Mouse (Mus musculus): Measurements from ENCODE around the gene Sebox. TPM values are rescaled to one million over a fixed set of nuclear protein-coding genes. Genes with fewer than 3 reads are reported as not detected.

Sebox gene
- polyA plus RNA-seq, 1 experiment from 2014 or later, result 0.13 TPM

DNA sequence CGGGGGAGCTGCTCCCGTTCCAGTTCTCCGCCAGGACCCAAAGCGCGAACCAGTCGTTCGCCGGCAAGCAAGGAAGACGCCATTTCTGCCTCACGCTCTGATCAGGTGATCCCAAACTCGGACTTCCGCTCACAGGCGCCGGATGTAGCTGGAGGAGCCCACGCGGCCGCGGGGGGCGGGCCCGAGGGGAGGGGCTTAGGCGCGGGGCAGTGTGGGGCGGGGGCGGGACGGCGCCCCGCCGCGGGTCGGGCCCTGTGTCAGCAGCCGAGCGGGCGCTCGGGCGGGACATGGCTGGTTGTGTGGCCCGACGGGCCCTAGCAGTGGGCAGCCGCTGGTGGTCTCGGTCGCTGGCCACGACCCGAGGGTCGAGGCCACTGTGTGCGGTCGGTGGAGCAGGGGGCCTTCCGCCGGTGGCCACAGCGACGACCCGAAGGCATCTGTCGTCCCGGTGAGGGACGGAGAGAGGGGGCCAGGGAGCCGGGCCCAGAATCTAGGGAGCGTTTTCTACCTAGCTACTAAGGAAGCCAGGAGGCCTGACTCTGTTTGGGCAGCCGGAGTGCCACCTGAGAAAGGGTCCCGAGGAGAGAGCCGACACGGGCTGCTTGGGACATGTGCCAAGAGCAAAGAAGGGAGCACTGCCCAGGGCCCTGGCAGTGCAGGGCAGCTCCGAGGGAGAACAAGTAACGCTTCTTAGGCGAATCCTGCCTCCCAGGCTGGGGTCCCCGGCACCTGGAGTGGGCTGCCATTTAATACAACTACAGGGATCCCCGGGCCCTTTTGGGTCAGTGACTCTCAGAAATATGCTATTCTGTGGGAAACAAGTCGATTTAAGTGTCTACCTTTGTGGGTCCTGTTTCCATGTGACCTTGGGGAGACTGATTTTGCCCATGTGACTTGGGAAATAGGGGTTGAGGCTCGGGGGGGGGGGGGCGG lies 9.0 kb downstream of the Sebox start, which contains the start of the genes Tmem199 and Poldip2:
TSS of gene Tmem199 (minus strand) at position 148 of the 933 bp plus-strand sequence.
TSS of gene Poldip2 (plus strand) at position 169 of the 933 bp plus-strand sequence.
- H3K27me3 ChIP-seq (ENCODE audit: control insufficient read depth, insufficient read depth, low read length), result no peaks in the 10 kb centered on the region
- H3K9me3 ChIP-seq (replicated peaks; ENCODE audit: control insufficient read depth, low read length), result no peaks in the 10 kb centered on the region

DNA sequence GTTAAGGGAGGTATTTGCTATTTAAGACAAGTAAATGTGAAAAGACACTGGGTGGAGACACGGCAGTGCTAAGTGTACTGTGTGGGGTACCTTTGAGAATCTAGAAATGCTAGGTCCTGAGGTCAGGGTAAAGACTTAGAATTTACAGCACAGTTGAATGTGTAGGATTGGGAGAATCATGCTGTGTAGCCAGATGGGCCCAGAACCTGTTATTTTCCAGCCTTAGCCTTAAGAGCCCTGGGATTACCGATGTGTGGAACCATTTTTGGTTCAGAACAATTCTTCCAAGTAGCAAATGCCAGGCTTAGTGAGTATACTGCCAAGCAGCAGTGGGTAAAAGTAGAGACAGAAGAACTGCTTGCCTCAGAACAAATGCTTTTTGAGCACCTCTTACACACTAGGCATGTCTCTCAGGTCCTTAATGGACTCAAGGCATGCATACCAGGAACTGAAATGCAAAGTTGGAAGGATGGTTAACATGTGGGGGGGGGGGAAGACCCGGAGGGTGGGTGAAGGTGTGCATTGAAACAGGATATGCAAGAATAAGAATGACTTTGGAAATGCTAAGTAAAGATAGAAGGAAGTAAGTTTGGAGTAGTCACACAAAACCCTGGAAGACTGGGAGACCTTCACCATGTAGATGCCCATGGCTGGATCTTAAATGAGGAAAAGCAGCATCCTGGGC lies 10.0 kb downstream of the Sebox start:
- Histone ChIP-seq H3K27ac (ENCODE audit: low read length) (no peak overlapping the region), H3K9me3 (replicated peaks; ENCODE audit: control insufficient read depth, low read length) (no peaks in the 10 kb centered on the region), H3K36me3 (ENCODE audit: control insufficient read depth, insufficient read depth, low read length) (peaks cover 19% of the 10 kb centered on the region), H3K4me3 (replicated peaks; ENCODE audit: low read length) (peak overlapping the region; percentile 93), H3K4me1 (ENCODE audit: control insufficient read depth, insufficient read depth, low read length) (peaks cover 13% of the 10 kb centered on the region), H3K9ac (ENCODE audit: low read length) (peak overlapping the region; percentile 98; the same call in 1 of the 2 replicates), H3K27me3 (ENCODE audit: control insufficient read depth, insufficient read depth, low read length) (no peaks in the 10 kb centered on the region), H3K4me2 (ENCODE audit: low read depth, low read length) (peak overlapping the region; percentile 93)
- WGBS, result 70% methylated on average over 3 of the region's 3 CpGs
- no peak for ATAC-seq (ENCODE audit: insufficient read depth, low FRiP score)

More for the DNA sequence above, 9.0 kb downstream of the Sebox start, which contains the start of the genes Tmem199 and Poldip2:
- under 1% methylated on average over 67 of the region's 67 CpGs for WGBS
- H3K4me1 ChIP-seq (ENCODE audit: control insufficient read depth, insufficient read depth, low read length), result peaks cover 13% of the 10 kb centered on the region
- peak within 1 kb of the TSS; percentile 93 for H3K4me3 ChIP-seq (replicated peaks; ENCODE audit: low read length)
- ATAC-seq (ENCODE audit: insufficient read depth, low FRiP score), result peak; percentile 99
- H3K27ac ChIP-seq (ENCODE audit: low read length), result peak within 1 kb of the TSS; percentile 75
- H3K4me2 ChIP-seq (ENCODE audit: low read depth, low read length), result peak within 1 kb of the TSS; percentile 93
- peaks cover 19% of the 10 kb centered on the region for H3K36me3 ChIP-seq (ENCODE audit: control insufficient read depth, insufficient read depth, low read length)
- H3K9ac ChIP-seq (ENCODE audit: low read length), result peak within 1 kb of the TSS; percentile 98

DNA sequence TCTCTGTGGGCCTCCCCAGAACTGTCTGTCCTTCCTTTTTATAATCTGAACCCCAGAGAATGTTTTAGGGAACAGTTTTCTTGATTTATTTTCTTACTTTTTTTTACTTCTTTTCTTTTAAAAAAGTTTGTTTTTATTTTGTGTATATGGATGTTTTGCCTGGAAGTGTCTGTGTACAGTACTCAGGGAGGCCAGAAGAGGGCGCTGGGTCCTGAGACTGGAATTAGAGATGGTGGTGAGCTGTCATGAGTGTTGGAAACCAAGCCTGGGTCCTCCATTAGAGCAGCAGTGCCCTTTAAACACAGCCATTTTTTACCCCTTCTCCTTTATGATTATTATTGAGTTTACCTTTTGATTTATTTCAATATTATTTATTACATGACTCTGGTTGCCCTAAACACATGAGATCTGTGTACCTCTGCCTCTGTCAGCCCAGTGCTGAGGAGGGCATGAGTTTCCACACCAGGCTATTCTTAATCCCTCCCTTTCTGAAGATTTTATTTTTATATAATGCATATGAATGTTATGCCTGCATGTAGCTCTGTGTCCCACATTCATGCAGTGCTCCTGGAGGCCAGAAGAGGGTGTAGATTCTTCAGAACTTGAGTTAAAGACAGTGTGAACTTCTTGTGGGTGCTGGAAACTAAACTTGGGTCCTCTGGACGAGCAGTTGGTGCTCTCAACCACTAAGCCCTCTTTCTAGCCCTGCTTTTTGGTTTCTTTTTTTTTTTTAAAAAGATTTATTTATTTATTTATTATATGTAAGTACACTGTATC lies 12.5 kb downstream of the Sebox start:
- no peaks in the 10 kb centered on the region for H3K9me3 ChIP-seq (replicated peaks; ENCODE audit: control insufficient read depth, low read length)

DNA sequence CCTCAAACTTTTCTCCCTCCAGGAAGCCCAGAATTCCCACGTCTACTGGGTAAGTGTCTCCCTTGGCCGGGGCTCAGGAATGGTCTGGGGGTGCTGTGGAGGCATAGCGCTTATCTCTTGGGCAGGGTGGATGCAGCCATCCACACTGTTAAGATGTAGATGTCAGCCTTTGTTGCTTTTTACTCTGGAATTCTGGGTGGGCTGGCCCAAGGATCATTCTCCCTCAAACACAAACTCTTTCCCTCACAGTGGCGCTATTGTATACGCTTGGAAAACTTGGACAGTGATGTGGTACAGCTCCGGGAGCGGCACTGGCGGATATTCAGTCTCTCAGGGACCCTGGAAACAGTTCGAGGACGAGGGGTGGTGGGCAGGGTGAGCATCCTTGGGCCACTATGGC lies 15.7 kb downstream of the Sebox start:
- H3K4me2 ChIP-seq (ENCODE audit: low read depth, low read length), result no peak overlapping the region
- H3K27me3 ChIP-seq (ENCODE audit: control insufficient read depth, insufficient read depth, low read length), result no peaks in the 10 kb centered on the region
- peaks cover 44% of the 10 kb centered on the region for H3K36me3 ChIP-seq (ENCODE audit: control insufficient read depth, insufficient read depth, low read length)
- no peaks in the 10 kb centered on the region for H3K9me3 ChIP-seq (replicated peaks; ENCODE audit: control insufficient read depth, low read length)
- no peak overlapping the region for H3K27ac ChIP-seq (ENCODE audit: low read length)
- no peak overlapping the region for H3K9ac ChIP-seq (ENCODE audit: low read length)
- no peak for ATAC-seq (ENCODE audit: insufficient read depth, low FRiP score)
- 90% methylated on average over 10 of the region's 10 CpGs for WGBS
- no peaks in the 10 kb centered on the region for H3K4me1 ChIP-seq (ENCODE audit: control insufficient read depth, insufficient read depth, low read length)
- no peak overlapping the region for H3K4me3 ChIP-seq (replicated peaks; ENCODE audit: low read length)

More for the DNA sequence above, 12.5 kb downstream of the Sebox start:
- Histone ChIP-seq H3K4me1 (ENCODE audit: control insufficient read depth, insufficient read depth, low read length) (peaks cover 13% of the 10 kb centered on the region), H3K4me2 (ENCODE audit: low read depth, low read length) (no peak overlapping the region), H3K4me3 (replicated peaks; ENCODE audit: low read length) (no peak overlapping the region), H3K36me3 (ENCODE audit: control insufficient read depth, insufficient read depth, low read length) (peaks cover 28% of the 10 kb centered on the region), H3K27ac (ENCODE audit: low read length) (no peak overlapping the region), H3K9ac (ENCODE audit: low read length) (no peak overlapping the region), H3K27me3 (ENCODE audit: control insufficient read depth, insufficient read depth, low read length) (no peaks in the 10 kb centered on the region)
- ATAC-seq (ENCODE audit: insufficient read depth, low FRiP score), result no peak
- WGBS, result 57% methylated on average over 2 of the region's 2 CpGs

DNA sequence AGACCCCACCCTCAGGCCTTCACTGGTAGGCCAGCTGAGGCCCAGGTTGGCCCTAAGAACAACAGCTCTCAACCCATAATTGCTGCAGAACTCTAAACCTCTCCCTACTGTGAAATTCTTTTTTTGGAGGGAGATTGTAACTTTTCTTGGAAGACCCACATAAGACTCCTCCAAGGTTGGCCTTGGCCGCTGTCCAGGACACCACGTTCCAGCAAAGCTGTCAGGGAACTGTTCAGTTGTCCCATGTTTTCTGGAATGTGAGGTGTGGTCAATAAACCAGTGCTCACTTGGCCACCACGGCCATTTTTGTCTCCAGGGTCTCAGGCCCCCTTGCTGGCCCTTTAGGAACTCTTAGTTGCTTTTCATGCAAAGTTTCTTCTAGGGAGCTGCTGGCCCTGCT lies 18.6 kb downstream of the Sebox start:
- 80% methylated on average over 3 of the region's 3 CpGs for WGBS

DNA sequence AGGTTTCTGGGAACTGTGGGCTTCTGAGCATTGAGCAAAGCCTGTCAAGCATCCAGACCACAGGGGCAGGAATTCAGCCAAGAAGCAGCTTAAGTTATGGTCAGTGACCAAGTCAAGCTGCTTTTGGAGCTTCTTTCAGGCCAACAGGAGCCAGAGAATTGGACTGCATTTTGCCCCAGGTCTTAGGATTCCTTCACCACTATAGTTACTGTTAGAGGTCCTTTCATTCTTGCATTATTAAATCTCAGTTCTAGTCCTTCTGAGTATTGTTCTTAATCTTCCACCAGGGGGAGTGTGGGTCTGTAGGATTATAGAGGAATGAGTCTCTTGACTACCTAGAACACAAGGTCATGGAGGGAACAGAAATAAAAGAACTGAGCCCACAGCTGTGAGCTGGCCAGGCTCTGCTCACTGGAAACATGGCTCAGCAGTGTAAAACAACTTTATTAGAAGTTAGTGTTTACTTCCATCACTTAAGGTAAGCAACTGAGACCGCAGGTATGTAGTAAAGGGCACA lies 19.3 kb downstream of the Sebox start:
- WGBS, result 87% methylated on average over 1 of the region's 1 CpGs
- no peak for ATAC-seq (ENCODE audit: insufficient read depth, low FRiP score)
- H3K27ac ChIP-seq (ENCODE audit: low read length), result no peak overlapping the region
- H3K4me1 ChIP-seq (ENCODE audit: control insufficient read depth, insufficient read depth, low read length), result no peaks in the 10 kb centered on the region
- H3K9me3 ChIP-seq (replicated peaks; ENCODE audit: control insufficient read depth, low read length), result no peaks in the 10 kb centered on the region
- H3K27me3 ChIP-seq (ENCODE audit: control insufficient read depth, insufficient read depth, low read length), result no peaks in the 10 kb centered on the region
- no peak overlapping the region for H3K4me2 ChIP-seq (ENCODE audit: low read depth, low read length)
- no peak overlapping the region for H3K9ac ChIP-seq (ENCODE audit: low read length)
- H3K4me3 ChIP-seq (replicated peaks; ENCODE audit: low read length), result no peak overlapping the region
- peaks cover 36% of the 10 kb centered on the region for H3K36me3 ChIP-seq (ENCODE audit: control insufficient read depth, insufficient read depth, low read length)

More for the DNA sequence above, 18.6 kb downstream of the Sebox start:
- Histone ChIP-seq H3K27me3 (ENCODE audit: control insufficient read depth, insufficient read depth, low read length) (no peaks in the 10 kb centered on the region), H3K36me3 (ENCODE audit: control insufficient read depth, insufficient read depth, low read length) (peaks cover 32% of the 10 kb centered on the region), H3K9me3 (replicated peaks; ENCODE audit: control insufficient read depth, low read length) (no peaks in the 10 kb centered on the region), H3K9ac (ENCODE audit: low read length) (no peak overlapping the region), H3K4me3 (replicated peaks; ENCODE audit: low read length) (no peak overlapping the region), H3K27ac (ENCODE audit: low read length) (no peak overlapping the region), H3K4me2 (ENCODE audit: low read depth, low read length) (no peak overlapping the region), H3K4me1 (ENCODE audit: control insufficient read depth, insufficient read depth, low read length) (no peaks in the 10 kb centered on the region)
- no peak for ATAC-seq (ENCODE audit: insufficient read depth, low FRiP score)

DNA sequence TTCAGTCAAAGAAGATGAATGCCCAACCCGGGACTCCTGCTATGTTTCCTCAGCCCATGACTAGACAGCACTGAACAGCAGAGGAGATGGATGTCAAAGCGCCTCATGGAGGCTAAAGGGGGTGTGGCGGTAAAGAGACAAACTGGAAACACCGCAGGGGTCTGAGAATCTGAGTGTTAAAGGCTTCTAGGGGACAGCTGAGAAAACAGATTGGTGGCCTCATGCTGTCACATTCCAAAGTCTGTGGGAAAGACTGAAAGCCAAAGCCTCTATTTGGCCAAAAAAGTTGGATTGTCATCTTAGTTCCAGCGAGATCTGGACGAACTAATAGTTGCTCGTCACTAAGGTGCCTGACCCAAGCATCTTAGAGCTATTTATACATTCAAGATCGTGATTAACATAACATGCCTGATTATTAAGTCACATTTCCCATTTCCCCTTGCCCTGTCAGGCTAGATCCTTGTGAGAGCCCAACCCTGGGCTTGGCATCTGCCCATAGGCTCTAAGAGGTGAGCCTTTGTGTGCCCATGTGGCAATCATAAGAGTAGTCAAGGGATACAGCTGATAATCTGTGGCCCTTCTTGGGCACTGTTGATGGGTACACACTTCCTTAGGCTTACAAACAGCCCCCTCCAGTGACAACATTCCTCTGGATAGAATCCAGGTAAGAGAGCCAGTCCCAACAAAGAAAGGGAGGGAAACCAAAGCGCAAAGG lies 20.2 kb downstream of the Sebox start:
- Histone ChIP-seq H3K4me1 (ENCODE audit: control insufficient read depth, insufficient read depth, low read length) (no peaks in the 10 kb centered on the region), H3K27ac (ENCODE audit: low read length) (no peak overlapping the region), H3K27me3 (ENCODE audit: control insufficient read depth, insufficient read depth, low read length) (no peaks in the 10 kb centered on the region), H3K4me2 (ENCODE audit: low read depth, low read length) (no peak overlapping the region), H3K36me3 (ENCODE audit: control insufficient read depth, insufficient read depth, low read length) (peaks cover 41% of the 10 kb centered on the region), H3K9ac (ENCODE audit: low read length) (no peak overlapping the region), H3K4me3 (replicated peaks; ENCODE audit: low read length) (no peak overlapping the region), H3K9me3 (replicated peaks; ENCODE audit: control insufficient read depth, low read length) (no peaks in the 10 kb centered on the region)
- WGBS, result 84% methylated on average over 9 of the region's 9 CpGs
- no peak for ATAC-seq (ENCODE audit: insufficient read depth, low FRiP score)

DNA sequence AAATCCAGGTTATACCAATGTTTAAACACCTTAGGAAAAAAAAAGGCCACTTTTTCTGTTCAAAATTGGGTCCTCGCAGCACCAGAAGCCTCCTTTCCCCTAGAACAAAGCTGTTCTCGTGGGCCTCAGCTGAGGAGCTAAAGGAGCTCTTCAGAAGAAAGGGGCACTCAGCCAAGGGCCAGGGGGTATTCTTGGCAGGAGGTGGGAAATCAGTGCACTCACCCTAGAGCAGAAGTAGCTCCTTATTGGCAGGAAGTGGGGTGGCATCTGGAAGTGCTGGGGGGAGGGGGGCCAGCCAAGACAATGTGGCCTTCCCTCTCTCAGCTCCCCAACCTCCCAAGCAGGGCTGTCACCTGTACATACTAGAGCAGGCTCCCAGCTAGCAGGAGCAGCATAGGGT lies 21.6 kb downstream of the Sebox start:
- H3K4me2 ChIP-seq (ENCODE audit: low read depth, low read length), result no peak overlapping the region
- no peak overlapping the region for H3K9ac ChIP-seq (ENCODE audit: low read length)
- ATAC-seq (ENCODE audit: insufficient read depth, low FRiP score), result no peak
- no peaks in the 10 kb centered on the region for H3K9me3 ChIP-seq (replicated peaks; ENCODE audit: control insufficient read depth, low read length)
- 69% methylated on average over 2 of the region's 2 CpGs for WGBS
- no peaks in the 10 kb centered on the region for H3K27me3 ChIP-seq (ENCODE audit: control insufficient read depth, insufficient read depth, low read length)
- no peak overlapping the region for H3K27ac ChIP-seq (ENCODE audit: low read length)
- H3K36me3 ChIP-seq (ENCODE audit: control insufficient read depth, insufficient read depth, low read length), result peaks cover 43% of the 10 kb centered on the region
- no peaks in the 10 kb centered on the region for H3K4me1 ChIP-seq (ENCODE audit: control insufficient read depth, insufficient read depth, low read length)
- no peak overlapping the region for H3K4me3 ChIP-seq (replicated peaks; ENCODE audit: low read length)

Data from stomach, embryonic 16.5 days (tissue).